ENCODE assay signal across 21 mouse cellular contexts in genomic region chrX:12813083-12813660, GRCm38 (mm10). TPM values are rescaled to one million over a fixed set of nuclear protein-coding genes. Genes with fewer than 3 reads are reported as not detected.
DNase-seq lines count a peak whose midpoint lies in the region; ATAC-seq and TF ChIP-seq lines count a peak whose summit lies in the region.
"Had no signal": no experiment of that assay in that cellular context is flagged by ENCODE, and none has a peak within 500 bp of the region (broad histone marks: within the 10 kb centered on the region; RNA-seq: fewer than 3 reads in every experiment).

No protein-coding gene starts in this region.

- no peak for TF ChIP-seq POLR2A in bone marrow, adult 2 months (IDR thresholded peaks at IDR 0.05; ENCODE audit: borderline replicate concordance, control insufficient read depth, low read depth, low read length)

- TF ChIP-seq CTCF in bone marrow, adult 2 months (IDR thresholded peaks at IDR 0.05; ENCODE audit: control insufficient read depth, insufficient read depth, low read length), result no peak

- H3K4me2 ChIP-seq in liver, embryonic 16.5 days (ENCODE audit: low read depth, low read length), result no peak overlapping the region; the same call in 1 of the 2 replicates
- H3K4me2 ChIP-seq: heart, embryonic 13.5 days; hindbrain, embryonic 14.5 days; lung, embryonic 15.5 days had no signal

- peak; percentile 32 for DNase-seq in liver
- no peak for DNase-seq in urinary bladder, postnatal 4 days (ENCODE audit: low spot score in 2 of 2)
- no peak for DNase-seq in adrenal gland, postnatal 4 days (ENCODE audit: low spot score in 2 of 2)
- DNase-seq in ovary, adult 18-20 months (ENCODE audit: low spot score), result no peak
- DNase-seq: adrenal gland, postnatal 14 days; cerebellum, adult 2 months; heart, adult 18-20 months; heart, postnatal 36 days; midbrain, embryonic 14.5 days; right cerebral cortex, postnatal 25 days; thymus, postnatal 14 days had no signal

- WGBS in bone marrow, adult 2 months, result 34% methylated on average over 6 of the region's 6 CpGs
- WGBS in liver, embryonic 16.5 days (ENCODE audit: insufficient replicate concordance), result 31% methylated on average over 6 of the region's 6 CpGs

- H3K36me3 ChIP-seq in liver, embryonic 16.5 days (ENCODE audit: control insufficient read depth, insufficient read depth), result no peaks in the 10 kb centered on the region
- H3K36me3 ChIP-seq: embryonic facial prominence, embryonic 10.5 days; heart, embryonic 13.5 days; lung, embryonic 15.5 days had no signal

- no peaks in the 10 kb centered on the region for H3K27me3 ChIP-seq in liver, embryonic 16.5 days (ENCODE audit: control insufficient read depth, insufficient read depth, low read depth, low read length)
- H3K27me3 ChIP-seq: lung, embryonic 15.5 days had no signal

- H3K4me1 ChIP-seq in bone marrow, adult 2 months (ENCODE audit: control insufficient read depth, insufficient read depth, low read length), result no peaks in the 10 kb centered on the region; the same call in 1 of the 2 replicates
- H3K4me1 ChIP-seq in liver, embryonic 16.5 days (ENCODE audit: control insufficient read depth, low read depth, low read length), result no peaks in the 10 kb centered on the region
- H3K4me1 ChIP-seq: embryonic facial prominence, embryonic 10.5 days; heart, embryonic 13.5 days; lung, embryonic 15.5 days had no signal

- ATAC-seq in liver, embryonic 16.5 days (ENCODE audit: low read depth), result peak; percentile 51; the same call in 1 of the 2 replicates
- peak; percentile 79; the same call in 1 of the 2 replicates for ATAC-seq in neutrophil, adult 5-6 weeks (ENCODE audit: extremely low read depth, insufficient number of reproducible peaks, low FRiP score, poor library complexity, severe bottlenecking)
- ATAC-seq: intestine, postnatal 0 days had no signal

- no peak overlapping the region for H3K9ac ChIP-seq in liver, embryonic 16.5 days (ENCODE audit: low read depth, low read length)
- H3K9ac ChIP-seq: heart, embryonic 13.5 days; hindbrain, embryonic 14.5 days; lung, embryonic 15.5 days had no signal

- H3K27ac ChIP-seq in bone marrow, adult 2 months (ENCODE audit: control insufficient read depth, insufficient read depth, low read depth, low read length, poor library complexity), result no peak overlapping the region
- no peak overlapping the region for H3K27ac ChIP-seq in liver, embryonic 16.5 days (ENCODE audit: low read length)
- H3K27ac ChIP-seq: embryonic facial prominence, embryonic 10.5 days; heart, embryonic 13.5 days; hindbrain, embryonic 14.5 days; kidney, postnatal 0 days; lung, embryonic 15.5 days had no signal

- peak overlapping the region; percentile 53 for H3K4me3 ChIP-seq in bone marrow, adult 2 months (replicated peaks; ENCODE audit: control insufficient read depth, low read depth, low read length)
- no peak overlapping the region for H3K4me3 ChIP-seq in liver, embryonic 16.5 days (ENCODE audit: low read depth, low read length)
- H3K4me3 ChIP-seq: embryonic facial prominence, embryonic 10.5 days; heart, embryonic 13.5 days; lung, embryonic 15.5 days; myocyte had no signal

- H3K9me3 ChIP-seq in liver, embryonic 16.5 days (replicated peaks; ENCODE audit: control insufficient read depth, low read length), result no peaks in the 10 kb centered on the region
- H3K9me3 ChIP-seq: embryonic facial prominence, embryonic 10.5 days; heart, embryonic 13.5 days; lung, embryonic 15.5 days had no signal

RNA-seq across cellular contexts. Expression of gene Med14, which starts 51.3 kb away (rescaled TPM):
- polyA plus RNA-seq in bone marrow, adult 2 months (2011; ENCODE audit: insufficient read depth, insufficient read length, low replicate concordance, missing spikeins), result 5.5 TPM in 2 replicates
- polyA plus RNA-seq in liver, embryonic 16.5 days (2015; fragmentation: Nextera tagmentation; extraction: Ambion mirVana), result 3.9 and 4.4 TPM in 2 replicates
- total RNA-seq in neutrophil, adult 5-6 weeks (2017), result 25.3 and 25.4 TPM in 2 replicates
- total RNA-seq in adrenal gland, postnatal 4 days (2021), result 10 to 100 TPM; 24.7 to 28.6 TPM
